Mouse (Mus musculus): Measurements from ENCODE around the gene Lgalsl. TPM values are rescaled to one million over a fixed set of nuclear protein-coding genes. Genes with fewer than 3 reads are reported as not detected.

Lgalsl gene
- polyA plus RNA-seq, 1 experiment, result not detected

GRCm38 (mm10) chr11:20793676-20794075 lies 37.2 kb downstream of the Lgalsl start:
- 80% methylated on average over 4 of the region's 4 CpGs for WGBS
- H3K27ac ChIP-seq (ENCODE audit: insufficient read depth, low read depth, low read length), result no peak overlapping the region
- peaks cover 3% of the 10 kb centered on the region; the same call in 1 of the 2 replicates for H3K4me1 ChIP-seq (ENCODE audit: control insufficient read depth, insufficient read depth, low read length)
- no peak for TF ChIP-seq POLR2A (IDR thresholded peaks at IDR 0.05; ENCODE audit: insufficient read depth, low read depth, low read length)
- TF ChIP-seq CTCF (IDR thresholded peaks at IDR 0.05; ENCODE audit: insufficient read depth, low read depth, low read length), result no peak
- H3K4me3 ChIP-seq (ENCODE audit: insufficient read depth, low read depth, low read length), result no peak overlapping the region

DNA sequence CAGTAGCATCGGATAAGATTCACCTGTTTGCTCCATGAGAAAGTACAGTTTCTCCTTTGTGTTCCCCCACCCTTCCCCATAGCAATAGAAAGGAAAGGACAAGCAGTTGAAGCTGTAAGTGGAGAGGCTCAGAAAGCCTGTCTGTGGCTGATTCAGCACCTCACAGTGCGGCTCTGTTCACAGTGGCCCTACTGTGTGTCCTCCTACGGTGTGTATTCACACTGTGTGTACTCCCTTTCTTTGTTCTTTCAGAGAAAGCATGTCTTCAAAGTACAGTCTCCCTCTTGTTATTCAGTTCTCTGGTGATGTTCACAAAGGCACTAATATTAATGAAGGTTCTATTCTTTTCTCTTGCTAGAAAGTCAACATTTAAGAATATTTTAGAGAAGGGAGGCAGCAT lies 38.2 kb downstream of the Lgalsl start:
- no peak overlapping the region for H3K4me3 ChIP-seq (ENCODE audit: insufficient read depth, low read depth, low read length)
- peaks cover 3% of the 10 kb centered on the region; the same call in 1 of the 2 replicates for H3K4me1 ChIP-seq (ENCODE audit: control insufficient read depth, insufficient read depth, low read length)
- 79% methylated on average over 3 of the region's 3 CpGs for whole genome bisulfite sequencing
- TF ChIP-seq POLR2A (IDR thresholded peaks at IDR 0.05; ENCODE audit: insufficient read depth, low read depth, low read length) (no peak), CTCF (IDR thresholded peaks at IDR 0.05; ENCODE audit: insufficient read depth, low read depth, low read length) (no peak)
- H3K27ac ChIP-seq (ENCODE audit: insufficient read depth, low read depth, low read length), result no peak overlapping the region

DNA sequence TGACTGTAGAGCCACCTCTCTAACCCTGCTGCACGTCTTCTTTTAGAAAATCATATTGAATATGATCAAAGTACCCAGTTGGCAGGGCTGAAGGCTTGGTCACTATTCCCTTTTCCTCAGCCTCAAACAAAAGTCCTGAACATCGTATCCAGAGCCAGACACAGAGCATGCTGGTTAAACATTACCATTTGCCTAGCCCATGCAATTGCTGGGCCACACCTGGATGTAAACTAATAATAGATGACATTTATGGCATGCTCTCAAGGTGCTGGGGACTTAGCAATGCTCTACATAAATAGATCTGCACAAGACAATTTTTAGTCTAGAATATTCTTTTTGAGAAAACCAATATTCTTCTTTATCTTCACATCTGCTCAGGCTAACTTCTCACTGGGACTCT lies 39.5 kb downstream of the Lgalsl start:
- Histone ChIP-seq H3K27ac (ENCODE audit: insufficient read depth, low read depth, low read length) (no peak overlapping the region), H3K4me3 (ENCODE audit: insufficient read depth, low read depth, low read length) (no peak overlapping the region), H3K4me1 (ENCODE audit: control insufficient read depth, insufficient read depth, low read length) (peaks cover 3% of the 10 kb centered on the region; the same call in 1 of the 2 replicates)
- WGBS, result 87% methylated on average over 2 of the region's 2 CpGs
- TF ChIP-seq POLR2A (IDR thresholded peaks at IDR 0.05; ENCODE audit: insufficient read depth, low read depth, low read length) (no peak), CTCF (IDR thresholded peaks at IDR 0.05; ENCODE audit: insufficient read depth, low read depth, low read length) (no peak)

DNA sequence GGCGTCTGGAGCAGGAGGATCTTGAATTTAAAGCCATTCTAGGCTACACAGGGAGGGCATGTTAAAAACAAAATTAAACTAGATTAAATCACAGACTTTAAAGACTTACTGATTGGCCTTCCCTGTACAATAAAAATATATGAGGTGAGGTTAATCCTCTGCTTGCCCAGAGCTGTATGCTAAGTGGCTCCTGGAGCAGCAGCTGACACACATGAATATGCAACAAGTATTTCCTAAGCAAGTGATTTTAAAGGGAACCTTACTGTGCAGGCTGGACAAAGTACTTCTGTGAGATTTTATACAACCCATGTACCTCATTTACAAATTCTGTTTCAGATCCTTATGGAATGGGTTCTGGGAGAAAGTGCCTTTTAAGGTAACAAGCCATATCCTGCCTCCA lies 41.8 kb downstream of the Lgalsl start:
- no peaks in the 10 kb centered on the region for H3K4me1 ChIP-seq (ENCODE audit: control insufficient read depth, insufficient read depth, low read length)
- H3K27ac ChIP-seq (ENCODE audit: insufficient read depth, low read depth, low read length), result no peak overlapping the region
- no peak for TF ChIP-seq POLR2A (IDR thresholded peaks at IDR 0.05; ENCODE audit: insufficient read depth, low read depth, low read length)
- no peak for TF ChIP-seq CTCF (IDR thresholded peaks at IDR 0.05; ENCODE audit: insufficient read depth, low read depth, low read length)
- WGBS, result 67% methylated on average over 1 of the region's 1 CpGs
- no peak overlapping the region for H3K4me3 ChIP-seq (ENCODE audit: insufficient read depth, low read depth, low read length)

DNA sequence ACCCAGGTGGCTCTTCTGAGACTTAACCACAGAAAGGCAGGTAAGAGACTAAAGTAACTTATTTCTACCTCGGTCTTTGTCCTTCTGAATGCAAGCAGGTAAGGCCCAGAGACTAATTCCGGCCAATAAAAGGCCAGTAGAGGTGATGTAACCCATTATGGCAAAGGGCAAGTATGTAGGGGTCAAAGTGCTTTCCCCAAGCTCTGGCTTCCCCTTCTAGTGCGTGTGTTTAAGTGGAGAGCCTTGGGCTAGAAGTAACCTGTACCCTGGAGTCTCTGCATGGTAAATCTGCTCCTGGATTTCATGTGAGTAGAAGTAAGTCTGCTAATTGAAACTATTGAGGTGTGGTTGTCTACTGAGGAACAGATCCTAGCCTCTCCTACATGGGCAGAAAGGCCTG lies 42.8 kb downstream of the Lgalsl start:
- H3K4me3 ChIP-seq (ENCODE audit: insufficient read depth, low read depth, low read length), result no peak overlapping the region
- no peak overlapping the region for H3K27ac ChIP-seq (ENCODE audit: insufficient read depth, low read depth, low read length)
- WGBS, result 90% methylated on average over 3 of the region's 3 CpGs
- TF ChIP-seq POLR2A (IDR thresholded peaks at IDR 0.05; ENCODE audit: insufficient read depth, low read depth, low read length), result no peak
- no peak for TF ChIP-seq CTCF (IDR thresholded peaks at IDR 0.05; ENCODE audit: insufficient read depth, low read depth, low read length)
- no peaks in the 10 kb centered on the region for H3K4me1 ChIP-seq (ENCODE audit: control insufficient read depth, insufficient read depth, low read length)

DNA sequence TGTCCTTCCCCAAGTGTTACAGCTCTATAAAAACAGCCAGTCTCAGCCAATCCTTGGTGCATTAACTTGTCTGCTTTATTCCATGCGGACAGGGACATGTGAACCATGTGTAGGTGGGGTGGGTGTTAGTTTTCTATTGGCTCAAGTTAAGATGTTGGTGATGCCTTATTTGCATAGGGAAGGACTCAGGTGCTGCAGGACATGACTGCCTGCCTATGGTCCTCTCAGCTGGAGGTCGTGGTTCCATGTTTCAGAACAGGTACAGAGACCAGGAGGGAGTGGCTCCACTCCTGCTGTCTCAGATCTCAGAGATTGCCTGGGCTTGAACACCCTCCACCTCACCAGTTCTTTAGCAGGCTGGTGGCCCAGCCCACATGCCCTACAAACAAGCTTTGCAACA lies 44.7 kb downstream of the Lgalsl start:
- WGBS, result 74% methylated on average over 2 of the region's 2 CpGs
- Histone ChIP-seq H3K4me1 (ENCODE audit: control insufficient read depth, insufficient read depth, low read length) (no peaks in the 10 kb centered on the region), H3K27ac (ENCODE audit: insufficient read depth, low read depth, low read length) (no peak overlapping the region), H3K4me3 (ENCODE audit: insufficient read depth, low read depth, low read length) (no peak overlapping the region)
- no peak for TF ChIP-seq POLR2A (IDR thresholded peaks at IDR 0.05; ENCODE audit: insufficient read depth, low read depth, low read length)
- no peak for TF ChIP-seq CTCF (IDR thresholded peaks at IDR 0.05; ENCODE audit: insufficient read depth, low read depth, low read length)

- WGBS, result 77% methylated on average over 1 of the region's 1 CpGs
- no peak for TF ChIP-seq POLR2A (IDR thresholded peaks at IDR 0.05; ENCODE audit: insufficient read depth, low read depth, low read length)
- TF ChIP-seq CTCF (IDR thresholded peaks at IDR 0.05; ENCODE audit: insufficient read depth, low read depth, low read length), result no peak
- Histone ChIP-seq H3K27ac (ENCODE audit: insufficient read depth, low read depth, low read length) (no peak overlapping the region), H3K4me1 (ENCODE audit: control insufficient read depth, insufficient read depth, low read length) (no peaks in the 10 kb centered on the region), H3K4me3 (ENCODE audit: insufficient read depth, low read depth, low read length) (no peak overlapping the region)
These were observed 45.7 kb downstream of the Lgalsl start for GRCm38 (mm10) chr11:20785186-20785585.

DNA sequence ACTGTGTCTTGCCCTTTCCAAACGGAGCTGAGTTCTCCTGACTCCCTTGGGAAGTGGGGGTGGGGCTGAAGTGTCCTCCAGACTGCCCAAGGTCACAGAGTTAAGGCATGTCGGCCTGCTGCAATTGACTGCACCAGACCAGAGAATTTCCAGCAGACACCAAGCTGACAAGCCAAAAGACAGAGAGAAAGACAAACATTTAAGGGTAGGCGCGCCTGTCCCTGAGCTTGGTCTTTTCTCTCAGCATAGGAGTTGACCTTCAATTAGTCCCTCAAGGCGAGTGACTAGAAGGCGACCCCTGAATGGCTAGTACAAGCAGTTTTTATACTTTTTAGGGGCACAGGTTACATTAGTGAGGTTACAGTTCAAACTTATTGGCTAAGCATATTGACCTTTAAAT lies 46.1 kb downstream of the Lgalsl start:
- Histone ChIP-seq H3K4me1 (ENCODE audit: control insufficient read depth, insufficient read depth, low read length) (no peaks in the 10 kb centered on the region), H3K4me3 (ENCODE audit: insufficient read depth, low read depth, low read length) (no peak overlapping the region), H3K27ac (ENCODE audit: insufficient read depth, low read depth, low read length) (no peak overlapping the region)
- 91% methylated on average over 6 of the region's 6 CpGs for WGBS
- TF ChIP-seq CTCF (IDR thresholded peaks at IDR 0.05; ENCODE audit: insufficient read depth, low read depth, low read length) (no peak), POLR2A (IDR thresholded peaks at IDR 0.05; ENCODE audit: insufficient read depth, low read depth, low read length) (no peak)

DNA sequence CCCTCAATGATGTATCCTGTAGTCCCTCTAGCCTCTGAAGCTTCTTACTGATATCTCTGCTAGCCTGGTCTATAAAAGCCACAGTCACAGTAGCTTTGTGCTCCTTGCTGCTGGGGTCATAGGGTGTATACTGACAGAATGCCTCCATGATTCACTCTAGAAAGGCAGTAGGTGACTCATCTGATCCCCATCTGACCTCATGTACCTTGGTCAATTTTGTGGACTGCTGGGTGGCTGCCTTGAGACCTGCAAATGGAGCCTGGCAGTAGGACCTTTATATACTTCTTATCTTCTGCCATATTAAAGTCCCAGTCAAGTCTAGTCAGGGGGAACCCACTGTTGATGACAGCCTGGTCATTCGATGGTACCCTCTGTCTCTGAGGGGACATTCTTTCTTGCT lies 47.4 kb downstream of the Lgalsl start:
- no peak overlapping the region for H3K27ac ChIP-seq (ENCODE audit: insufficient read depth, low read depth, low read length)
- WGBS, result 97% methylated on average over 1 of the region's 1 CpGs
- no peak for TF ChIP-seq CTCF (IDR thresholded peaks at IDR 0.05; ENCODE audit: insufficient read depth, low read depth, low read length)
- no peak for TF ChIP-seq POLR2A (IDR thresholded peaks at IDR 0.05; ENCODE audit: insufficient read depth, low read depth, low read length)
- H3K4me1 ChIP-seq (ENCODE audit: control insufficient read depth, insufficient read depth, low read length), result no peaks in the 10 kb centered on the region
- H3K4me3 ChIP-seq (ENCODE audit: insufficient read depth, low read depth, low read length), result no peak overlapping the region

GRCm38 (mm10) chr11:20782620-20783019 lies 48.2 kb downstream of the Lgalsl start:
- Histone ChIP-seq H3K27ac (ENCODE audit: insufficient read depth, low read depth, low read length) (no peak overlapping the region), H3K4me3 (ENCODE audit: insufficient read depth, low read depth, low read length) (no peak overlapping the region), H3K4me1 (ENCODE audit: control insufficient read depth, insufficient read depth, low read length) (no peaks in the 10 kb centered on the region)
- WGBS, result 55% methylated on average over 2 of the region's 2 CpGs
- TF ChIP-seq CTCF (IDR thresholded peaks at IDR 0.05; ENCODE audit: insufficient read depth, low read depth, low read length) (no peak), POLR2A (IDR thresholded peaks at IDR 0.05; ENCODE audit: insufficient read depth, low read depth, low read length) (no peak)
